Mouse (Mus musculus): Measurements from ENCODE around the gene Plce1. TPM values are rescaled to one million over a fixed set of nuclear protein-coding genes. Genes with fewer than 3 reads are reported as not detected.

Plce1 gene
- polyA plus RNA-seq, 1 experiment = not detected

- no peak overlapping the region for H3K4me3 ChIP-seq (ENCODE audit: insufficient read depth, low read depth, low read length)
- H3K27ac ChIP-seq (ENCODE audit: insufficient read depth, low read depth, low read length) = no peak overlapping the region
- 51% methylated on average over 11 of the region's 11 CpGs for WGBS
- TF ChIP-seq CTCF (IDR thresholded peaks at IDR 0.05; ENCODE audit: insufficient read depth, low read depth, low read length) (no peak), POLR2A (IDR thresholded peaks at IDR 0.05; ENCODE audit: insufficient read depth, low read depth, low read length) (no peak)
- peaks cover 11% of the 10 kb centered on the region for H3K4me1 ChIP-seq (ENCODE audit: control insufficient read depth, insufficient read depth, low read length)
Observed at GRCm38 (mm10) chr19:38485779-38486555, 5.1 kb downstream of the Plce1 start.

- H3K4me3 ChIP-seq (ENCODE audit: insufficient read depth, low read depth, low read length) = no peak overlapping the region
- TF ChIP-seq POLR2A (IDR thresholded peaks at IDR 0.05; ENCODE audit: insufficient read depth, low read depth, low read length) (no peak), CTCF (IDR thresholded peaks at IDR 0.05; ENCODE audit: insufficient read depth, low read depth, low read length) (no peak)
- no peak overlapping the region for H3K27ac ChIP-seq (ENCODE audit: insufficient read depth, low read depth, low read length)
- H3K4me1 ChIP-seq (ENCODE audit: control insufficient read depth, insufficient read depth, low read length) = 0 out of 2 replicates have a peak, but pooled peaks cover 5% of the 10 kb centered on the region
- WGBS = 53% methylated on average over 4 of the region's 4 CpGs
Observed at GRCm38 (mm10) chr19:38487501-38487900, 6.6 kb downstream of the Plce1 start.

- 0 out of 2 replicates have a peak, but pooled peaks cover 5% of the 10 kb centered on the region for H3K4me1 ChIP-seq (ENCODE audit: control insufficient read depth, insufficient read depth, low read length)
- TF ChIP-seq POLR2A (IDR thresholded peaks at IDR 0.05; ENCODE audit: insufficient read depth, low read depth, low read length) (no peak), CTCF (IDR thresholded peaks at IDR 0.05; ENCODE audit: insufficient read depth, low read depth, low read length) (no peak)
- H3K27ac ChIP-seq (ENCODE audit: insufficient read depth, low read depth, low read length) = no peak overlapping the region
- H3K4me3 ChIP-seq (ENCODE audit: insufficient read depth, low read depth, low read length) = no peak overlapping the region
- 45% methylated on average over 9 of the region's 9 CpGs for WGBS
Observed at GRCm38 (mm10) chr19:38488103-38488912, 7.4 kb downstream of the Plce1 start.

- Histone ChIP-seq H3K4me1 (ENCODE audit: control insufficient read depth, insufficient read depth, low read length) (0 out of 2 replicates have a peak, but pooled peaks cover 2% of the 10 kb centered on the region), H3K4me3 (ENCODE audit: insufficient read depth, low read depth, low read length) (no peak overlapping the region), H3K27ac (ENCODE audit: insufficient read depth, low read depth, low read length) (no peak overlapping the region)
- WGBS = 74% methylated on average over 5 of the region's 5 CpGs
- TF ChIP-seq POLR2A (IDR thresholded peaks at IDR 0.05; ENCODE audit: insufficient read depth, low read depth, low read length) (no peak), CTCF (IDR thresholded peaks at IDR 0.05; ENCODE audit: insufficient read depth, low read depth, low read length) (no peak)
Observed at GRCm38 (mm10) chr19:38498233-38498632, 17.3 kb downstream of the Plce1 start.

GRCm38 (mm10) chr19:38504597-38504996 lies 23.7 kb downstream of the Plce1 start:
- Histone ChIP-seq H3K4me3 (ENCODE audit: insufficient read depth, low read depth, low read length) (no peak overlapping the region), H3K4me1 (ENCODE audit: control insufficient read depth, insufficient read depth, low read length) (peaks cover 10% of the 10 kb centered on the region; the same call in 1 of the 2 replicates), H3K27ac (ENCODE audit: insufficient read depth, low read depth, low read length) (no peak overlapping the region)
- TF ChIP-seq CTCF (IDR thresholded peaks at IDR 0.05; ENCODE audit: insufficient read depth, low read depth, low read length) (no peak), POLR2A (IDR thresholded peaks at IDR 0.05; ENCODE audit: insufficient read depth, low read depth, low read length) (no peak)
- 37% methylated on average over 3 of the region's 3 CpGs for WGBS

- H3K4me3 ChIP-seq (ENCODE audit: insufficient read depth, low read depth, low read length) = no peak overlapping the region
- H3K4me1 ChIP-seq (ENCODE audit: control insufficient read depth, insufficient read depth, low read length) = peaks cover 10% of the 10 kb centered on the region; the same call in 1 of the 2 replicates
- TF ChIP-seq POLR2A (IDR thresholded peaks at IDR 0.05; ENCODE audit: insufficient read depth, low read depth, low read length) (no peak), CTCF (IDR thresholded peaks at IDR 0.05; ENCODE audit: insufficient read depth, low read depth, low read length) (no peak)
- H3K27ac ChIP-seq (ENCODE audit: insufficient read depth, low read depth, low read length) = no peak overlapping the region
- 37% methylated on average over 7 of the region's 7 CpGs for WGBS
Observed at GRCm38 (mm10) chr19:38506131-38506530, 25.2 kb downstream of the Plce1 start.

GRCm38 (mm10) chr19:38507251-38507965 lies 26.5 kb downstream of the Plce1 start:
- Histone ChIP-seq H3K27ac (ENCODE audit: insufficient read depth, low read depth, low read length) (no peak overlapping the region), H3K4me3 (ENCODE audit: insufficient read depth, low read depth, low read length) (no peak overlapping the region), H3K4me1 (ENCODE audit: control insufficient read depth, insufficient read depth, low read length) (peaks cover 10% of the 10 kb centered on the region; the same call in 1 of the 2 replicates)
- WGBS = 47% methylated on average over 12 of the region's 12 CpGs
- TF ChIP-seq POLR2A (IDR thresholded peaks at IDR 0.05; ENCODE audit: insufficient read depth, low read depth, low read length) = no peak
- TF ChIP-seq CTCF (IDR thresholded peaks at IDR 0.05; ENCODE audit: insufficient read depth, low read depth, low read length) = no peak

GRCm38 (mm10) chr19:38507966-38508625 lies 27.2 kb downstream of the Plce1 start:
- Histone ChIP-seq H3K4me3 (ENCODE audit: insufficient read depth, low read depth, low read length) (no peak overlapping the region), H3K27ac (ENCODE audit: insufficient read depth, low read depth, low read length) (no peak overlapping the region), H3K4me1 (ENCODE audit: control insufficient read depth, insufficient read depth, low read length) (peaks cover 10% of the 10 kb centered on the region; the same call in 1 of the 2 replicates)
- WGBS = 79% methylated on average over 9 of the region's 9 CpGs
- TF ChIP-seq POLR2A (IDR thresholded peaks at IDR 0.05; ENCODE audit: insufficient read depth, low read depth, low read length) (no peak), CTCF (IDR thresholded peaks at IDR 0.05; ENCODE audit: insufficient read depth, low read depth, low read length) (no peak)

Data from olfactory bulb, adult 2 months (tissue).